Mouse (Mus musculus): ENCODE data around the gene Myo15b.

DNA sequence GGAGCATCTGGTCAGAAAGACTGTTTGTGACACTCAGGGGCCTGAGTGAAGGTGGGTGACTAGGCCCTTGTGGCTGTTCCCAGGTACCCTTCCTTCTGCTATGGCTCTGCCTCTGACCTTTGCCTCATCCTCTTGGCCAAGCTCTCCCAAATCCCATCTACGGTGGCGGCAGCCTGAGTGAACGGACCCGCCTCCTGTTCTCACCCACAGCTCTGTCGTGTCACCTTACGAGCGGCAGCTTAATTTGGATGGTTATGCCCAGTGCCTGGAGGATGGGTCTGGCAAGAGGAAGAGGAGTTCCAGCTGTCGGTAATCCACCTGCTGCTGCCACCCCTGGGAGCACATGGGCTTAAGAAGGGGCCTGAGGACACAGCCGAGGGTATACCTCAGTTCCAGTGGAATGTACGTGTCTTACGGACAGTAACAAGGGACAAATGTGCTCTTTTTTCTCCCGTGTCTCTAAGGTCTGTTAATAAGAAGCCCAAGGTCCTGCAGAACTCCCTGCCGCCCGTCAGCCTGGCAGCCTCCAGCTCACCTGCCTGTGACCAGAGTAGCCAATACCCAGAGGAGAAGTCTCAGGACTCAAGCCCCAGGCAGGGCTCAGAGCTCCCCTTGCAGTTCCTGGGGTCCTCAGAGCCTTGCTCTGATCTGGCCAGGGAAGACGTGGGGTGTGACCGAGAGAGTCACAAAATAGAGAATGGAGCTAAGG lies 38.1 kb upstream of the Myo15b start:
- TF ChIP-seq POLR2A (IDR thresholded peaks at IDR 0.05; ENCODE audit: insufficient read depth, low read depth, low read length) (no peak), CTCF (IDR thresholded peaks at IDR 0.05; ENCODE audit: insufficient read depth, low read depth, low read length) (no peak)

Data from olfactory bulb, adult 2 months (tissue).